Mouse (Mus musculus) embryonic fibroblast, embryonic 13.5 days (primary cell): ENCODE results near the gene Serpine1. TPM values are rescaled to one million over a fixed set of nuclear protein-coding genes. Genes with fewer than 3 reads are reported as not detected.
"Not testable (repeated sequence)": the region's sequence is repeated elsewhere in the genome, so short reads cannot be mapped to it uniquely, and the experiment has no call there.

ENCODE experiments used
- H3K27ac ChIP-seq: 2 replicates; pipeline ENCODE4 v1.5.1; 2012; ENCODE audit warnings: low read length, control low read depth, inconsistent platforms; ENCODE audit not compliant: insufficient read depth
- H3K4me1 ChIP-seq: 2 replicates; pipeline ENCODE4 v1.6.1; 2011; ENCODE audit warnings: low read length; ENCODE audit not compliant: control insufficient read depth, insufficient read depth
- H3K4me3 ChIP-seq: 2 replicates; pipeline ENCODE4 v1.5.1; 2011; ENCODE audit warnings: mild to moderate bottlenecking, control low read depth, low read length; ENCODE audit not compliant: insufficient read depth
- CTCF ChIP-seq: IDR thresholded peaks from 2 replicates; pipeline ENCODE4 v1.5.1; 2011; ENCODE audit warnings: mild to moderate bottlenecking, control low read depth, low read length, moderate library complexity, borderline replicate concordance; ENCODE audit not compliant: insufficient read depth
- POLR2A ChIP-seq: IDR thresholded peaks from 2 replicates; pipeline ENCODE4 v1.6.1; 2011; ENCODE audit warnings: low read depth, mild to moderate bottlenecking, control low read depth, low read length, moderate library complexity
- polyA plus RNA-seq: library from polyadenylated mRNA; stranded (reverse); fragments of >200 nt; gene quantifications from 2 replicates; pipeline ENCODE4 v1.2.4, GENCODE M21; 2011; ENCODE audit warnings: low read depth; ENCODE audit not compliant: missing spikeins, insufficient read length

Gene Serpine1
- 646 and 1,921 TPM in 2 replicates for polyA plus RNA-seq

GRCm38 (mm10) chr5:137072079-137072960 is at the start of gene Serpine1:
TSS of gene Serpine1 (minus strand) at chr5:137072268.
- H3K27ac ChIP-seq, result peak within 1 kb of the TSS; percentile 89
- H3K4me3 ChIP-seq, result peak within 1 kb of the TSS; percentile 73
- TF ChIP-seq CTCF (no peak), POLR2A (peak; percentile 100)
- H3K4me1 ChIP-seq, result peaks cover 10% of the 10 kb centered on the region

DNA sequence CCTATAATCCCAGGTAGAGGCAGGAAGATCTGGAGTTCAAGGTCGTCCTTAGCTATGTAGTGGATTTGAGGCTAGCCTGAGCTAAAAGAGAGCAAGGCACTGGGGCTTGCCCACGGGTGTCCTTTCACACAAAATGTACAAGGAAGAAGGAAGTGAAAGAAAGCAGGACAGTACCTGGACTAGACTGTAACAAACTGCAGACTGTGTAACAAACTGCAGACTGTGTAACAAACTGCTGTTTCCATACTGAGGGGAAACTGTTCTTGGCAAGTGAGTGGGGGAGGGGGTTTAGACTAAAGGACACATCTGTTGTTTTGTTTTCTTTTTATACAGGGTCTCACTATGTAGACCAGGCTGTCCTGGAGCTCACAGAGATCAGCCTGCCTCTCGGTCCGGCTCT is 49.2 kb upstream of the Serpine1 start:
- Histone ChIP-seq H3K4me1 (peaks cover 3% of the 10 kb centered on the region; the same call in 1 of the 2 replicates), H3K4me3 (no peak overlapping the region), H3K27ac (no peak overlapping the region)
- TF ChIP-seq POLR2A (no peak), CTCF (no peak)

GRCm38 (mm10) chr5:137118878-137119277 is 46.8 kb upstream of the Serpine1 start:
- Histone ChIP-seq H3K4me3 (no peak overlapping the region), H3K4me1 (peaks cover 4% of the 10 kb centered on the region; the same call in 1 of the 2 replicates), H3K27ac (no peak overlapping the region)
- TF ChIP-seq CTCF (no peak), POLR2A (no peak)

- not testable (repeated sequence) for H3K27ac ChIP-seq, H3K4me1 ChIP-seq, H3K4me3 ChIP-seq
Measured at GRCm38 (mm10) chr5:137117994-137118393, 45.9 kb upstream of the Serpine1 start.

DNA sequence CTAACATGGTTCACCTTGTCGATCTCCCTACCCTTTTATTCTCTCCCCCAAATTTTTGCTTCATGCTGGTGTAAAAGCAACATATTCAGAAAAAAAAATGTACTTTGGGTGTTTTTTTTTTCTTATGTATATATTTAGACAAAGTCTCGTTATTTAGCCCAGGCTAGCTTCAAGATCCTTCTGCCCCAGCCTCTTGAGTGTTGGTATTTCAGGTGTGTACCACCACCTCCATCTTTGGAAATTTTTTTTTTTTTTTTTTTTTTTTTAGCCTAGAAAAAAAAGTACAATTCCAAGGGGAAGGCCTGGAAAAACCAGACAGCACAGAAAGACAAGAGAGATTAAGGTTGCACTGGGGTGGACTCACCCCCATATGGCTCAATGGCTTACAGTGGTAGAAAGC is 44.9 kb upstream of the Serpine1 start:
- no peak overlapping the region for H3K4me3 ChIP-seq
- TF ChIP-seq POLR2A, result no peak
- TF ChIP-seq CTCF, result no peak
- no peak overlapping the region for H3K27ac ChIP-seq

DNA sequence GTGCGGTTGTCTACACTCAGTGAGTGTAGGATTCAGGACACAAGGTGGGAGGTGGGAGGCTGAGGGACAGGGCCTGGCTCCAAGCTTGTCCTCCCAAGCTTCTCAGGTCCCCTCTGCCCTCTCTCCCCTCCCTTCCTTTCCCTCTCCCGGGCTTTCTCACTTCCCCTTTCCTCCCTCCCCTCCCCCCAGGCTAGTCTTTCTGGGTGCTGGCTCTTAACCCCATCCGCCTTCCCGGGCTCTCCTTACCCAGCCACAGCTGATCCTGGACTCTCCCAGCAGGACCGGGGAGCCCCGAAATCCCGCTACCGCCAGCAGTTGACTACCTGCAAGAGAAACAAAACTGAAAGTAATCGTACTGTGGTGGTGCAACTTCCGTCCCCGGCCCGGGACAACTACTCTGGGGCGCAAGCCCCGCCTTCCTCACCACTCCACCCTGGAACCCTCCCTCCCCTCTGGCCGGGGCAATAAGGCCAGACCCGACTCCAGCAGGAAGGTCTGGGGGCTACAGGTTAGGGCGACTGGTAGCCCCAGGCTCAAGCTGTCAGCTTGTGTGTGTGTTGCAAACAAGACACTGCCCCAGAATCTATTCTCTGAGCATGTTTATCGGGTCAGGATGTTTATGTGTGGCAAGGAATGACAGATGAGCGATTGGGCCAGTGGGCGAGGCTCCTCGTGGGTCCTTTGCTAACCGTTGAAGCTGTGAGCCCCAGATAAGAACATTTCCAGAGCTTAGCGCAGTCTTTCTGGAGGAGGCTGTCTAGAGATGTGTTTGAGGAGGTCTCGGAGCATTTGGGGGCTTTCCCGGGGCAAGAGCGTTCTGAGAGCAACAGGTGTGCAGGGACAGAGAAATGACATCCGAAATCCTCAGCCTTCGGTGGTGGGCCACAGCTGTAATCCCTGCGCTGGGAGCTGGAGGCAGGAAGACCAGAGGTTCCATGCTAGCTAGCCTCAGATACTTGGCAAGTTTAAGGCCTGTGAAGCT is 44.1 kb upstream of the Serpine1 start, which contains the start of gene Trim56:
Trim56 (minus strand) TSS at position 344 of the 982 bp plus-strand sequence.
- H3K27ac ChIP-seq, result peak within 1 kb of the TSS; percentile 7; the same call in 1 of the 2 replicates
- H3K4me3 ChIP-seq, result peak within 1 kb of the TSS; percentile 83
- peak; percentile 60 for TF ChIP-seq POLR2A
- TF ChIP-seq CTCF, result no peak
- peaks cover 4% of the 10 kb centered on the region; the same call in 1 of the 2 replicates for H3K4me1 ChIP-seq

More for the DNA sequence above, 44.9 kb upstream of the Serpine1 start:
- peaks cover 4% of the 10 kb centered on the region; the same call in 1 of the 2 replicates for H3K4me1 ChIP-seq

DNA sequence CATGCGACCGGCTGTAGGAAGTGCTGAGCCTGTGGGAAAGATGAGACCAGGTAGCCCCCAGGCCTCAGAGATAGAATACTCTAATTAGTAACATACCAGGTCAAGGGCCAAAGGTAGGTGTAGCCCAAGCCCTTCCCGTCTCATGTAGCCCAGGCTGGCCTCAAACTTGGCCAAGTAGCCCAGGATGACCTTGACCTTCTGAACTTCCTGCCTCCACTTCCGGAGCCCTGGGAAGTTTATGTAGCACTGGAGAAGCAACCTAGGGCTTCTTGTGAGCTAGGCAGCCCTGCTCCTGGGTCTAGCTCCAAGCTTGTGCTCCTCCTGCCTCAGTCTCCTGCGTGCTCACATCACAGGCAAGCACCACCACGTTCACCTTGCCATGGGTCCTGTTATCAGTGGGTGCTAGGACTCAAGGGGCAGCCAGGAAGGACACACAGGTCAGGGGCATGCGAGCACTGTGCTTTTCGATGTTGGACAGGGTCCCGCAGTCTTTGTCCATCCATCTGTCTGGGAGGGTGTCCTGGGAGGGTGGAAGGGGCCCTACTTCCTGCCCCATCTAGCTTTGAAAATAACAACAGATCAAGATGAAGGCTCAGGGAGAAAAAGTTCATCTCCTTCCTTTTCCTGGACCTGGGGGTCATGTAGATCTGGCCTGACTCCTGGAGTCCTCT is 43.0 kb upstream of the Serpine1 start:
- no peak overlapping the region; the same call in 1 of the 2 replicates for H3K27ac ChIP-seq

GRCm38 (mm10) chr5:137111542-137112408 is 39.7 kb upstream of the Serpine1 start:
- no peak overlapping the region for H3K4me3 ChIP-seq
- H3K27ac ChIP-seq, result no peak overlapping the region
- TF ChIP-seq POLR2A (no peak), CTCF (no peak)
- H3K4me1 ChIP-seq, result peaks cover 11% of the 10 kb centered on the region

More for the DNA sequence above, 43.0 kb upstream of the Serpine1 start:
- peak overlapping the region; percentile 83 for H3K4me3 ChIP-seq
- peaks cover 4% of the 10 kb centered on the region; the same call in 1 of the 2 replicates for H3K4me1 ChIP-seq
- TF ChIP-seq POLR2A (no peak), CTCF (no peak)
